Mouse (Mus musculus): Measurements from ENCODE around the gene Ntmt1. TPM values are rescaled to one million over a fixed set of nuclear protein-coding genes. Genes with fewer than 3 reads are reported as not detected.

The Ntmt1 gene
- polyA plus RNA-seq, 1 experiment from 2014 or later = 107 TPM

GRCm38 (mm10) chr2:30863574-30863973 is 55.9 kb downstream of the Ntmt1 start:
- Histone ChIP-seq H3K36me3 (ENCODE audit: control insufficient read depth, insufficient read depth, low read length) (no peaks in the 10 kb centered on the region), H3K4me2 (no peak overlapping the region), H3K4me1 (ENCODE audit: control insufficient read depth, insufficient read depth, low read length) (peaks cover 7% of the 10 kb centered on the region), H3K9ac (ENCODE audit: low read length) (no peak overlapping the region), H3K4me3 (ENCODE audit: low read depth, low read length) (no peak overlapping the region), H3K9me3 (ENCODE audit: control insufficient read depth, low read length) (no peaks in the 10 kb centered on the region), H3K27me3 (ENCODE audit: control insufficient read depth, insufficient read depth, low read length) (peaks cover 10% of the 10 kb centered on the region), H3K27ac (ENCODE audit: low read depth, low read length) (no peak overlapping the region)
- DNase-seq (ENCODE audit: low spot score, missing footprints) (no peak), ATAC-seq (ENCODE audit: low FRiP score) (no peak)
- 89% methylated on average over 9 of the region's 9 CpGs for WGBS

- Histone ChIP-seq H3K9me3 (ENCODE audit: control insufficient read depth, low read length) (no peaks in the 10 kb centered on the region), H3K36me3 (ENCODE audit: control insufficient read depth, insufficient read depth, low read length) (no peaks in the 10 kb centered on the region), H3K9ac (ENCODE audit: low read length) (peak overlapping the region; percentile 51), H3K4me3 (ENCODE audit: low read depth, low read length) (peak overlapping the region; percentile 22; the same call in 1 of the 2 replicates), H3K4me2 (peak overlapping the region; percentile 53), H3K27me3 (ENCODE audit: control insufficient read depth, insufficient read depth, low read length) (peaks cover 10% of the 10 kb centered on the region), H3K27ac (ENCODE audit: low read depth, low read length) (no peak overlapping the region), H3K4me1 (ENCODE audit: control insufficient read depth, insufficient read depth, low read length) (peaks cover 7% of the 10 kb centered on the region)
- ATAC-seq (ENCODE audit: low FRiP score) (no peak), DNase-seq (ENCODE audit: low spot score, missing footprints) (peak; percentile 90)
- 2% methylated on average over 35 of the region's 35 CpGs for WGBS
Measured at GRCm38 (mm10) chr2:30864968-30865381, 57.3 kb downstream of the Ntmt1 start.

- no peak overlapping the region for H3K4me3 ChIP-seq (ENCODE audit: low read depth, low read length)
- no peaks in the 10 kb centered on the region for H3K9me3 ChIP-seq (ENCODE audit: control insufficient read depth, low read length)
- ATAC-seq (ENCODE audit: low FRiP score) = no peak
- H3K9ac ChIP-seq (ENCODE audit: low read length) = no peak overlapping the region; the same call in 1 of the 2 replicates
- H3K27ac ChIP-seq (ENCODE audit: low read depth, low read length) = no peak overlapping the region
- DNase-seq (ENCODE audit: low spot score, missing footprints) = no peak
- H3K36me3 ChIP-seq (ENCODE audit: control insufficient read depth, insufficient read depth, low read length) = no peaks in the 10 kb centered on the region
- peak overlapping the region; percentile 53 for H3K4me2 ChIP-seq
- H3K4me1 ChIP-seq (ENCODE audit: control insufficient read depth, insufficient read depth, low read length) = peaks cover 7% of the 10 kb centered on the region
- peaks cover 10% of the 10 kb centered on the region for H3K27me3 ChIP-seq (ENCODE audit: control insufficient read depth, insufficient read depth, low read length)
- 47% methylated on average over 3 of the region's 3 CpGs for WGBS
Measured at GRCm38 (mm10) chr2:30865426-30865825, 57.8 kb downstream of the Ntmt1 start.

GRCm38 (mm10) chr2:30870863-30871262 is 63.2 kb downstream of the Ntmt1 start:
- WGBS = 79% methylated on average over 8 of the region's 8 CpGs
- no peak overlapping the region for H3K9ac ChIP-seq (ENCODE audit: low read length)
- H3K4me3 ChIP-seq (ENCODE audit: low read depth, low read length) = no peak overlapping the region
- H3K27me3 ChIP-seq (ENCODE audit: control insufficient read depth, insufficient read depth, low read length) = no peaks in the 10 kb centered on the region; the same call in 1 of the 2 replicates
- DNase-seq (ENCODE audit: low spot score, missing footprints) (no peak), ATAC-seq (ENCODE audit: low FRiP score) (no peak)
- H3K4me2 ChIP-seq = no peak overlapping the region
- no peaks in the 10 kb centered on the region for H3K4me1 ChIP-seq (ENCODE audit: control insufficient read depth, insufficient read depth, low read length)
- no peaks in the 10 kb centered on the region for H3K36me3 ChIP-seq (ENCODE audit: control insufficient read depth, insufficient read depth, low read length)
- no peak overlapping the region for H3K27ac ChIP-seq (ENCODE audit: low read depth, low read length)
- H3K9me3 ChIP-seq (ENCODE audit: control insufficient read depth, low read length) = no peaks in the 10 kb centered on the region

Other genes starting within 250 kb of the Ntmt1 start
- gene Cstad, start 212.8 kb upstream of the Ntmt1 start, polyA plus RNA-seq (2014; fragmentation: Nextera tagmentation; extraction: Ambion mirVana) = 0.21 and 0.74 TPM in 2 replicates
- 1.5 and 2.5 TPM in 2 replicates for gene 1700001O22Rik, start 4.2 kb upstream of the Ntmt1 start, polyA plus RNA-seq (2014; fragmentation: Nextera tagmentation; extraction: Ambion mirVana)
- 23.0 and 31.0 TPM in 2 replicates for gene Asb6, start 22.5 kb downstream of the Ntmt1 start, polyA plus RNA-seq (2014; fragmentation: Nextera tagmentation; extraction: Ambion mirVana)
- 20.1 and 24.4 TPM in 2 replicates for gene Prrx2, start 27.1 kb downstream of the Ntmt1 start, polyA plus RNA-seq (2014; fragmentation: Nextera tagmentation; extraction: Ambion mirVana)
- 4.7 and 6.1 TPM in 2 replicates for gene Ptges, start 122.0 kb downstream of the Ntmt1 start, polyA plus RNA-seq (2014; fragmentation: Nextera tagmentation; extraction: Ambion mirVana)
- gene Tor1b, start 145.1 kb downstream of the Ntmt1 start, polyA plus RNA-seq (2014; fragmentation: Nextera tagmentation; extraction: Ambion mirVana) = 19.3 and 21.1 TPM in 2 replicates
- 76.9 and 84.5 TPM in 2 replicates for gene Tor1a, start 160.1 kb downstream of the Ntmt1 start, polyA plus RNA-seq (2014; fragmentation: Nextera tagmentation; extraction: Ambion mirVana)
- 64.7 and 68.8 TPM in 2 replicates for gene BC005624, start 174.4 kb downstream of the Ntmt1 start, polyA plus RNA-seq (2014; fragmentation: Nextera tagmentation; extraction: Ambion mirVana)
- 12.3 and 14.1 TPM in 2 replicates for gene Usp20, start 174.5 kb downstream of the Ntmt1 start, polyA plus RNA-seq (2014; fragmentation: Nextera tagmentation; extraction: Ambion mirVana)